Comparison of ENCODE assay signal across 16 mouse cellular contexts in the genomic region with DNA sequence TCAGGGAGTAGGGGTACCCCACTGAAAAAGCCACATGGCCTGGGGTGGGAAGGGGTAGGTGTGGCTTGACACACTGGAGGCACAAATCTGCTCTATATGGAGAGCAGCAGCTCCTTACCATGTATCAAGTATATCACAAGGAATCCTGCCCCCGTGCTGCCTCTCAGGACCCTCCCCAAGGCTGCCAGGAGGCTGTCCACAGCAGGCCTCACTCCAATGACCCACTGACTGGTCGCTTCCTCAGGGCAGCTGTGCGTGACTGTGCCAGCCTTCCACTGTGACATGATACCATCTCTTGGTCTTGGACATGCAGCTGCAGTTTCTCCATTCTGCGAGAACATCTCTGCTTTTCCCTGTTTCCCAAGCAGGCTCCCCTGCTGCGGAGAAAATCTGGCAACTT.
"Had no signal": no experiment of that assay in that cellular context is flagged by ENCODE, and none has a peak within 500 bp of the region (broad histone marks: within the 10 kb centered on the region; RNA-seq: fewer than 3 reads in every experiment).

No protein-coding gene starts in this region.

- H3K36me3 ChIP-seq: lung, embryonic 15.5 days; midbrain, embryonic 13.5 days; midbrain, embryonic 15.5 days; neural tube, embryonic 12.5 days; stomach, embryonic 15.5 days had no signal

- H3K27ac ChIP-seq: lung, embryonic 15.5 days; macrophage; midbrain, embryonic 13.5 days; midbrain, embryonic 15.5 days; neural tube, embryonic 12.5 days; stomach, embryonic 15.5 days; stomach, postnatal 0 days had no signal

- H3K9ac ChIP-seq: lung, embryonic 15.5 days; midbrain, embryonic 13.5 days; midbrain, embryonic 15.5 days; neural tube, embryonic 12.5 days; stomach, embryonic 15.5 days had no signal

- ATAC-seq: lung, postnatal 0 days; midbrain, embryonic 13.5 days; midbrain, embryonic 15.5 days had no signal

- H3K4me3 ChIP-seq: lung, embryonic 15.5 days; megakaryocyte, embryonic 14.5 days; midbrain, embryonic 13.5 days; midbrain, embryonic 15.5 days; neural tube, embryonic 12.5 days; stomach, embryonic 15.5 days had no signal

- DNase-seq: lung, postnatal 14 days; lung, postnatal 36 days; right cerebral cortex, postnatal 14 days; thymus, adult 2 months; thymus, postnatal 25 days; thymus, postnatal 4 days had no signal

- H3K27me3 ChIP-seq: lung, embryonic 15.5 days; midbrain, embryonic 13.5 days; midbrain, embryonic 15.5 days; neural tube, embryonic 12.5 days; stomach, embryonic 15.5 days had no signal

- H3K9me3 ChIP-seq: lung, embryonic 15.5 days; midbrain, embryonic 13.5 days; midbrain, embryonic 15.5 days; neural tube, embryonic 12.5 days; stomach, embryonic 15.5 days had no signal

- H3K4me1 ChIP-seq: lung, embryonic 15.5 days; midbrain, embryonic 13.5 days; midbrain, embryonic 15.5 days; neural tube, embryonic 12.5 days; stomach, embryonic 15.5 days had no signal

- H3K4me2 ChIP-seq: lung, embryonic 15.5 days; midbrain, embryonic 11.5 days; midbrain, embryonic 13.5 days; midbrain, embryonic 15.5 days; neural tube, embryonic 12.5 days; stomach, embryonic 15.5 days had no signal
